Mouse (Mus musculus): Measurements from ENCODE around the gene Igfbp3.

Igfbp3 gene

DNA sequence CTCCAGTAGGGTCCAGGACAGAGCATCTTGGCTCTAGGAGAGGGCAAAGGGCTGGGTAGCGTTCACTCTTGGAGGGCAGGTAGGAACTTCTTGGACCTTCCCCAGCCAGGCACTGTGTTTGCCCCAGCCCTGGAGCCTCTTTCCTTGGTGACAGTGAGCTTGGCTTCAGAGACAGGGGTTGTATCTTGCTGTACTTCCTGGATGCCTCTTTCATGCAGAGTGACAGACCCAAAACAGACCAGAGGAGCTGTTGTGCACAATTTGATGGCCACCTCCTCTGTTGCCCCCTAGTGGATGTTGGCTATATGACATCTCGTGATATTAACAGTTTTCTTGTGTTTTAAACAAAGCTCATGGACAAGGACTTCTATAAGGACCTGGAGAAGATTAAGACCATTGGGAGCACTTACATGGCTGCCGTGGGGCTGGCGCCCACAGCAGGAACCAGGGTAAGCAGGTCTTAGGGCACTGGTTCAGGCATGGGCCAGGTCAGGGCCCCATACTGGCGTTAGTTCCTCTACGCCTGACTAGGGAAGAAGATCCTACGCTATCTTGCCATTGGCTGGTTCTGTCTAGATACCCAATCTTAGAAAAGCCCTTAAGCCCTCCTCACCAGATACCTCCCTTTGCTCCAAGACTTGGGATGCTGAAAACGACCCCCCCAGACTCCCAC, 52.1 kb downstream of the Igfbp3 start:
- DNase-seq (ENCODE audit: low read depth, low spot score), result peak; percentile 32

GRCm38 (mm10) chr11:7160637-7161101, 53.1 kb downstream of the Igfbp3 start:
- no peak for DNase-seq (ENCODE audit: low read depth, low spot score)

GRCm38 (mm10) chr11:7160146-7160545, 53.6 kb downstream of the Igfbp3 start:
- no peak for DNase-seq (ENCODE audit: low read depth, low spot score)

DNA sequence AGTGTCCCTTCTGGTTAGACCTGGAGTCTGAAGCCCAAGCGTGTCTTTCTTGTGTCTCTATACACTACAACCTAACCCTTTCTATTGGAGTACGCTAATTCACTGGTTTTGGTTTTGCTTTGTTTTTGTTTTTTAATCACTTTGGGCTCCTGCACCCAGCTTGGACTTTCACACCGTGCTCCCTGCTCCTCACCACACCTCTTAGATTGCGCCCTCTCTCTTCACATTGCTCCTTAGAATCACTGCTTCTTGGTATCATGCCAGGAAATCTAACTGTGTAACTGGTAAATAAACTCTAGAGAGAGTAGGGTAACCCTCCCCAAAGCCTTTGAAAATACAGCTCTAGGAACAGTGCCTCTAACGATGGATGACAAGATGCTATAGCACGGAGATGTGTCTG, 55.5 kb downstream of the Igfbp3 start:
- no peak for DNase-seq (ENCODE audit: low read depth, low spot score)

DNA sequence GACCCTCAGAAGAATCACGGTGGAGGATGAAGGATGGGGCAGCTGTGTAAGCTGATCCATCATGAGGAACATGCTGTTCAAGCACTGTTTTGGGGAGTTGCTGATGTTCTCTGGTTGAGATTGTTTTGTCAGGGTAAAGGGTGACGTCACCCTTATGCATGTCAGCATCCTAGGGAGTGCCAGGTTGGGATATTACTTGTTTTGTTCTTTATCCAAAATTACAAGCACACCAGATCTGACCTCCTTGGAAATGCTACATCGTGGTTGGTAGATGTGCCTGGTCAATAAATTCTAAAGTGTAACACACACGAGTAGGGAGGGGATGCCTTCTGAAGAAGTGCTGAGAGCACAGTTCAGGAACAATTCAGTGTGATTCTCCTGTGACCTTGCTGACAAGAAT, 57.3 kb downstream of the Igfbp3 start:
- no peak for DNase-seq (ENCODE audit: low read depth, low spot score)

Measured in retina, postnatal 7 days (tissue).